Mouse (Mus musculus) G1E-ER4 (cell line): ENCODE data around the gene Atp2a2. TPM values are rescaled to one million over a fixed set of nuclear protein-coding genes. Genes with fewer than 3 reads are reported as not detected.

Experiments used
- GATA1 ChIP-seq: IDR thresholded peaks from one replicate; pipeline ENCODE4 v1.8.0; 2012; ENCODE audit warnings: low read length, inconsistent platforms
- polyA plus RNA-seq: library from polyadenylated mRNA; stranded (reverse); fragments of >175 nt; gene quantifications from 2 replicates; pipeline ENCODE4 v1.2.3, GENCODE M21; 2012

Atp2a2 gene
- polyA plus RNA-seq, 1 experiment = 53.5 TPM

- no peak for TF ChIP-seq GATA1
Measured at GRCm38 (mm10) chr5:122525238-122525931, 23.4 kb upstream of the Atp2a2 start.

- TF ChIP-seq GATA1 = no peak
Measured at GRCm38 (mm10) chr5:122524854-122525237, 22.8 kb upstream of the Atp2a2 start.

GRCm38 (mm10) chr5:122524244-122524643 lies 22.2 kb upstream of the Atp2a2 start:
- TF ChIP-seq GATA1 = no peak

GRCm38 (mm10) chr5:122521130-122521473 lies 19.1 kb upstream of the Atp2a2 start:
- TF ChIP-seq GATA1 = no peak

GRCm38 (mm10) chr5:122520254-122521129 lies 18.5 kb upstream of the Atp2a2 start:
- no peak for TF ChIP-seq GATA1

- no peak for TF ChIP-seq GATA1
Measured at GRCm38 (mm10) chr5:122519043-122519660, 17.1 kb upstream of the Atp2a2 start.

- no peak for TF ChIP-seq GATA1
Measured at GRCm38 (mm10) chr5:122518247-122518646, 16.2 kb upstream of the Atp2a2 start.

- TF ChIP-seq GATA1 = no peak
Measured at GRCm38 (mm10) chr5:122516901-122517300, 14.9 kb upstream of the Atp2a2 start.

GRCm38 (mm10) chr5:122516029-122516730 lies 14.2 kb upstream of the Atp2a2 start:
- no peak for TF ChIP-seq GATA1

GRCm38 (mm10) chr5:122514127-122514521 lies 12.1 kb upstream of the Atp2a2 start:
- no peak for TF ChIP-seq GATA1

- no peak for TF ChIP-seq GATA1
Measured at GRCm38 (mm10) chr5:122513421-122514126, 11.5 kb upstream of the Atp2a2 start.

GRCm38 (mm10) chr5:122512011-122512410 lies 10.0 kb upstream of the Atp2a2 start:
- TF ChIP-seq GATA1 = no peak

- TF ChIP-seq GATA1 = no peak
Measured at GRCm38 (mm10) chr5:122511405-122511804, 9.4 kb upstream of the Atp2a2 start.

- TF ChIP-seq GATA1 = no peak
Measured at GRCm38 (mm10) chr5:122510651-122511157, 8.7 kb upstream of the Atp2a2 start.

- TF ChIP-seq GATA1 = no peak
Measured at GRCm38 (mm10) chr5:122509608-122510007, 7.6 kb upstream of the Atp2a2 start.
